Mouse (Mus musculus): ENCODE results near the gene Tstd1.

Gene Tstd1

DNA sequence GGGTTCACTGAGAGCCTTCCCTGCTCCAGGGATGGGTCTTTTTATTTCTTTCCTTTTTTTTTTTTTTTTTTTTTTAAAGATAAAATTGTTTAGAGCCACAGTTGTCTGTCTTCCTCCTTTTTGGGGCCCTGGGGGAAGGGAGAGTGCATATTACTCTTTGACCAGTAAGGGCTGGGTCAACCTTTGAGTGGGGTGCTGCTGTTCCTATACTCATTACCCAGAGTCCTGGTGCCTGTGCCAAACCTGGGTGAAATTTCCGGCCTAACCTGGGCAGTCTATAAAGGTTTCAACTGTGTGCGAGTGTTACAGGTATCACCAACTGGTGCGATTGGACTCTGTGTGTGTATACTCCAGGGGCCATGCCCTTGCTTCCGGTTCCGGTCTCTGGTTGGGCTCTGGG, at the start of gene Tstd1:
Gene Tstd1 (plus strand): TSS at position 213 of the 400 bp plus-strand sequence.
- no peak for DNase-seq (ENCODE audit: low read depth, low spot score)

DNA sequence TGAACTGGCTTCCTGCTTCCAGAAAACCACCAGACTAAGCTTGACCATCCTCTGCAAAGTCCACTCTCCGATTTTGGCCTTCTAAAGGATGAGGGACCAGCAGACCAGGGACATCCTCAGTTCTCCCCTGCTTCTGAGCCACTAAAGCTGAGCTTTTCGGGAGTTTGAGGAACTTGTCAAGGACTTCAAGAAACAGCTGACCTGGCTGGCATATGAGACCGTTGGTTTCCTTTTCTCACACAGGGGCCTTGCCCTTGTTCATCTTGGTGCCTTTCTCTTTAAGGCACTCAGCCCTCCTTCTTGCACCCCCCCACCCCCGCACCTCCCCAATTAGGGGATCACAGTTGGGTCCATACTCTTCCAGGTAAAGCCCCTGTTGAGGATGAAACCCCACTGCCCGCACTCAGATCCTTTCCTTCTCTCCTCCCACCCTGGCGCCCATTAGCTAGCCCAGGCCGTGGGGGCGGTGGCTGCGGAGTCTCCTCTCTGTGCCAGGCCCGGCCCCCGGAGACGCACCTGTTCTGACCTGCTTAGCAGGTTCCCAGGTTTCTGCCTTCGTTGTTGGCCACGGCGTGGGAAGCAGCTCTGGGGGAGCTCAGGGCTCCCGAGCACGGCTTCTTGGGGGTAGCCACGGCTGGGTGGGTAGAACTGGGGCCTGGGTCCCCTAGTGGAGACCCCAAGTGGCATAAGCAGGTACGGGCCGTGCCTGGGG, 48.7 kb upstream of the Tstd1 start, which contains the start of gene Nectin4:
Gene Nectin4 (plus strand): TSS at position 255 of the 712 bp plus-strand sequence.
- DNase-seq (ENCODE audit: low read depth, low spot score): no peak

DNA sequence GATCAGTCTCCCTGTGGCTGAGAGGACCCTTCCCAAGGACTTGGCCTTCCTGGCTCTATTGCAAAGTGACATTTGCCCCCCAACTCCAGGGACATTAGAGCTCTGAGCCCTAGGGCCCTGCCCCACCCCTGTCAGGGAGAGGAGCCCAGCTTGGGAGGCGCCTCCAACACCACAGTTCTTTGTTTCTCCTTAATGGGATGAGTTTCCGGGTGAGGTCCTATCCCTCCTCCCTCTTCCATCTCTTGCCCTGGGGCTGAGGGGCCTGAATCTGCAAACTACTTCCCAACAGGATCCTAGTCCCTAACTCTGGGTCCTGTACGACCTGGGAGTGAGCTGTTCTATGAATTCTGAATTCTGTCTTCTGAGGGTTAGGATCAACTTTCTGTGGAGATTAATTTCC, 45.8 kb upstream of the Tstd1 start:
- DNase-seq (ENCODE audit: low read depth, low spot score): no peak

DNA sequence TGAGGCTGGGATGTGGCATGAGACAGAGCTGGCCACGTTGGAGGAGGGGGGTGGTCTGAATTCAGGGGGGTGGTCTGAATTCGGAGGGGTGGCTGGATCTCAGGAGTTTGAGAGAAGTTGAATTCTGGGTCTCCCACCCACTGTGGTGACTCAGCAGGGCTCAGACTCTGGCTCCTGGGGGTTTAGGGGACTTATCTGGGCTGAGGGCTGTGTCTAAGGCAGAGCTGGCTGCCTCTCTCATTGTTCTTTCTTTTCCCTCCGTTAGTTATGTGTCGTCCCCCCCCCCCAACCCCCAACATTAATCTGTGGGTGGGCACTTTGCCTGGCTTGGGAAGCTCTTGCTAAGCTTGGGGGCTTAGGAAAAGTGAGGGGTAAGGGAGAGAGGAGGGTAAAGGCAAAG, 44.7 kb upstream of the Tstd1 start:
- DNase-seq (ENCODE audit: low read depth, low spot score): no peak

DNA sequence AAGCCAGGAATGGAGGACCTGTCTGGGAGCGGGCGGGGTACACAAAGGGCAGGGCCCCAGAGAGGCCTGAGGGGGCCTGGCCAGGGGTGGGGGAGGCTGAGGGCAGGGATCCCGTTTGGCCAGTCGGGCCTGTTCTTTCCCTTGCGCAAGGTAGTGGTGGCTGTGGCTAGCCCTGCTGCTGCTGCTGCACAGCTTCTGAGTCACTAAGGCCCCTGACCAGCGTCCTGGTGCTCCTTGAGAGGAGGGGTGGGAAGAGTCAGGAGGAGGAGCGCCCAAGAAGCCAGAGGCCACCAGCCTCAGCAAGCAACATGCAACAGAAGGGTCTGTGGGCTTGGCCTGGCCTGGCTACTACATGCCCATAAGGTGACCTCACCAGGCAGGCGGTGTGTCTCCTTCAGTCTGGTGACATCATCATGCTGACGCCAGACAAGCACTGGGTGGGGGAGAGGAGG, 43.0 kb upstream of the Tstd1 start:
- no peak for DNase-seq (ENCODE audit: low read depth, low spot score)

DNA sequence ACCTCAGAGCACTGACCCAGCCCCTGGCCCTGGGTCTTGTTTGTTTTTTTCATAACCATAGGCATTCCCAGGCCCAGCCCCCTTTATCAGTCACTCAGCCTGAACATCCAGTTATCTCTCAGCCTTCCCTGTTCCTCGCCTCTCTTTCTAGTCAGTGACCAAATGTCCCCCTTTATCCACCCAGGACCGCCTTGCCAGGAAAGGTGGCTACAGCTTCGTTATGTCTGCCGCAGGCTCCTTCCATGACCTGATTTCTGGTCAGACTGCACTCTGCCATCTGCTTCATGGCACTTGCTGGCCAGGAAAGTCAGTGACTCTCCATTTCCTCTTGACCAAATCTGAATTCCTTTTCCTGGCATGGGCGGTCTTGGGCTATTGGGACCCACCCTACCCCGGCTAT, 40.4 kb upstream of the Tstd1 start:
- no peak for DNase-seq (ENCODE audit: low read depth, low spot score)

DNA sequence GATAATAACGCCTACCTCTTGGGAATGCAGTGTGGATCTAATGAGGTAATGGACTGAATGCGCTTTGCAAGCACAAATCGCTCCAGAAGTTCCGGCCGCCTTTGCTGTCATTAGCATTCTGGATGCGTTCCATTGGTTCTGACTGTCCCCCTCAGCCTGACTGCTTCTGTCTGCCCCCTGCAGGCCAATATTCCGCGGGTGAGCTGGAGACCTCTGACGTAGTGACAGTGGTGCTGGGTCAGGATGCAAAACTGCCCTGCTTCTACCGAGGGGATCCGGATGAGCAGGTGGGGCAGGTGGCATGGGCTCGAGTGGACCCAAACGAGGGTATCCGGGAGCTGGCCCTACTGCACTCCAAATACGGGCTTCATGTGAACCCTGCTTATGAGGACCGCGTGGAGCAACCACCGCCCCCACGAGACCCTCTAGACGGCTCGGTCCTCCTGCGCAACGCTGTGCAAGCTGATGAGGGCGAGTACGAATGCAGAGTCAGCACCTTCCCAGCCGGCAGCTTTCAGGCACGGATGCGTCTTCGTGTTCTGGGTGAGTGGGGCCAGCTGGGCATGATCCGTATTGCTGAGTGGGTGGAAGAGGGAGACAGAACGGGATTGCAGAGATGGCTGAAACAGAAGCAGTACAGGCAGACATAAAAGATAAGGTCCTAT, 38.6 kb upstream of the Tstd1 start:
- peak; percentile 72 for DNase-seq (ENCODE audit: low read depth, low spot score)

DNA sequence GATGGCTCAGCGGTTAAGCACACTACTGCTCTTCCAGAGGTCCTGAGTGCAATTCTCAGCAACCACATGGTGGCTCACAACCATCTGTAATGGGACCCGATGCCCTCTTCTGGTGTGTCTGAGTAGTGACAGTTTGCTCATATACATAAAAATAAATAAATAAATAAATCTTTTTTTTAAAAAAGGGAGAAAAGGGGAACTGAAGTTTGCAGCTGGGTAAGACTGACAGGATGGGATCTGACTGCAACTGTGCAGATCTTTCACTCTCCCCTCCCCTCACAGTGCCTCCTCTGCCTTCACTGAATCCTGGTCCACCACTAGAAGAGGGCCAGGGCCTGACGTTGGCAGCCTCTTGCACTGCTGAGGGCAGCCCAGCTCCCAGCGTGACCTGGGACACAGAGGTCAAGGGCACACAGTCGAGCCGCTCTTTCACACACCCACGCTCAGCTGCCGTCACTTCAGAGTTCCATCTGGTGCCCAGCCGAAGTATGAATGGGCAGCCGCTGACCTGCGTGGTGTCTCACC, 36.5 kb upstream of the Tstd1 start:
- DNase-seq (ENCODE audit: low read depth, low spot score): no peak

DNA sequence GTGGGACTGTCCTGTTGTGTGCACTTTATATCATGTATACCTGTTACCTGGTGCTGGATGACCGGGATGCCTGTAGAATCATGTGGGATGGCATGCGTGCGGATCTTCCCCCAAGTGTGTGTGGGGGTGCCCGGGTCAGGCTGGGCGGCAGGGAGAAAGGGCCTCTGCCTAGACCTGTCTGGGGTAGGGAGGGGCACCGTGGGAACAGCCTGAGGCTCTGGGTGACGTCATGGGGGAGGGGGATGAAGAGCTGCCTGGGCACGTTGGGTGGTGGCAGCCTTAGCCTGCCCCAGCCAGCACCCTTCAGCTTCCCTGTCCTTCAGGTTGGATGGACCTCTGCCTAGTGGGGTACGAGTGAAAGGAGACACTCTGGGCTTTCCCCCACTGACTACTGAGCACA, 34.3 kb upstream of the Tstd1 start:
- DNase-seq (ENCODE audit: low read depth, low spot score): no peak

DNA sequence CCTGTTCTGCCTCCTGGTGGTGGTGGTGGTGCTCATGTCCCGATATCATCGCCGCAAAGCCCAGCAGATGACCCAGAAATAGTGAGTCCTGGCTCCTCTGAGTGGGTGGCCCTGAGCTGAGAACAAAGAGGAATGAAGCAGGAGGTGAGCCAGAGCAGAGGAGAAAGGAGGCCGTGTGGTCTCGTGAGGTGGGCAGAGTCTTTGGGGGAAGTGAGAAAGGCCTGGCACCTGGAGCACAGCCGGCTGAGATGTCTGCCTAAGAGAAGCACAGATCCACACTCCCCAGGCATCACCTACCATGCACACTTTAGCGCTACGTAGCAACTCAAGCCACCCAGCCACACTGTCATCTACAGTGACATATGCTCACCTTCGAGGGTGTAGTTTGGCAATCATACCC, 33.5 kb upstream of the Tstd1 start:
- no peak for DNase-seq (ENCODE audit: low read depth, low spot score)

DNA sequence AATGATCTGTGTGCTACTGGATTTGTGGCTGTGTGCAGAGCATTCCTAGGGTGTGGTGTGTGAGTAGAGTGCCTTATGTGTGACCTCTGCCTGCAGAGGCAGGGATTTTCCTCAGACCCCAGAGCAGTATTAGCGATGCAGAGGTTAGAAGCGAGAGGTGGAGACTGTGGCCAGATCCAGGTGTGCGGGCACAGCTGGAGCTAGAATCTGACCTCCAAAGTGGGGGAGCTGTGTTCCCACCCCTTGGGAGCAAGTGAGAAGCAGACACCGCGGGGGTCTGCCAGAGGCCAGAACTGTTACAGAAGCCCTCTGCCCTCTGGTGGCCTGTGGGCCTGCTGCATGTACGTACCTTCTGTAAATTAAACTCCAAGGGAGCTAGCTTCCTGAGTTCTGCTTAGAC, 31.6 kb upstream of the Tstd1 start:
- DNase-seq (ENCODE audit: low read depth, low spot score): no peak

DNA sequence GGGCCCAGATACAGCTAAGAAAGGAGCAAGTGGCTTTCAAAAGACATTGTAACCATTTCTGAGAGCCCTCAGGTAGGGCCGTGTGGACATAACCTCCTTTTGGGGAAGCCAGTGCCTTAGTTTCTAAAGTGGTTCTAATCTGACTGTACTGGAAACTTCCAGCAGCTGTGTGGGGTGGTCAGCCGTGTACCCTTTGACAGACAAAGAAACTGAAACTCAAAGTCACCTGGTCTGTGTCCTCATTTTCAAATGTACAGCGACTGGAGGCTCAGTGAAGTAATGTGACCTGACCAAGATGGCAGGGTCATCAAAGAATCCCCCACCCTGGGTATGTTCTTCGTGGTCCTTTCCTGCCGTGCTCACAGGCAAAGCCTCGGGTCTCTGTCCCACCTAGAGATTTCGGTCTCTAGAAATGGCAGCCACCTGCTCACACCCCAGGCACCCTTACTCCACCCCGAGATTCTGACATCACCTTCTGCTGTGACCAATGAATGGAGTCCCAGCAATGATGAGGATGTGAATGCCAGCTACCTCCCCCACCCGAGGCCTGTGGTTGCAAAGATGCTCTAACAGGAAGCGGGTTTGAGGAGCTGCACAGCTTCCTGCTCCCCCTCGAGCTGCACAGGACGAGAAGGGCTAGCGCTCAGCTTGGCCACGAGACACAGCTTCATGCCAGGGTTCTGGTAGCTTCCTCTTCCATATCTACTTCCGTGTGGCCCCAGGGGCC, 30.1 kb upstream of the Tstd1 start, which contains the start of gene Arhgap30:
Gene Arhgap30 (plus strand): TSS at position 579 of the 727 bp plus-strand sequence.
- no peak for DNase-seq (ENCODE audit: low read depth, low spot score)

DNA sequence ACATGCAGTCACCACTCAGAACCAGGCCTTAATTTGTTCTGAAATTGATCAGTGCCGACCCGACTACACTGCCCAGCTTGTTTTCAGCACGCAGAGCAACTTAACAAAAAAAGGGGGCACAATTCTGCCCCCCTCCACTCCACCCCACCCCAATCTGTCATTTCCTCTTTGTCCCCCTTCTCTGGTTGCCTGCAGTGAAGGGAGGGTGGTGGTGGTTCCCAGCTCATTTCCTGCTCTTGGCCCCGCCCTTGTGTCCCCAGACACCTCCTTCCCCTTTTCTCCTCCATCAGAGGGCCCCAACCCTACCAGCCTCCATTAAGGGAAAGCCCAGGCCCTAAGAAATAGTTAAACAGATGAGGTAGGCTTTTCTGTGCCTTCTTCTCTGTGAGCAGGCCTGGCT, 28.6 kb upstream of the Tstd1 start:
- DNase-seq (ENCODE audit: low read depth, low spot score): no peak

DNA sequence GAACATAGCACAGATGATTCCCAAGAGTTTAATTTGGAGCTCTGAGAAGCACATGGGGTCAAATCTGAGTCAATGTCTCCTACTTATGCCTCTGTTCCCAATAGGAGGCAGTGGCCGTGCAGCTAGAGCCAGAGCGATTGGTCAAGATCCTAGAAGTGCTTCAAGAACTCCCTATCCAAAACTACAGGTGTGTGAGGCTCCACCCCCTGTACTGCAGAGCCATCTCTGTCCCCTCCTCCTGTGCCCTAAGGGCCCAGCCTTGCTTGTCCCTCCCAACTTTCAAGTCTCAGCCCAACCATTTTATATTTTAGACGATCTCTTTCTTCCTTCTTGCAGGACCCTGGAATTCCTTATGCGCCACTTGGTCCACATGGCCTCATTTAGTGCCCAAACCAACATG, 16.9 kb upstream of the Tstd1 start:
- DNase-seq (ENCODE audit: low read depth, low spot score): no peak

DNA sequence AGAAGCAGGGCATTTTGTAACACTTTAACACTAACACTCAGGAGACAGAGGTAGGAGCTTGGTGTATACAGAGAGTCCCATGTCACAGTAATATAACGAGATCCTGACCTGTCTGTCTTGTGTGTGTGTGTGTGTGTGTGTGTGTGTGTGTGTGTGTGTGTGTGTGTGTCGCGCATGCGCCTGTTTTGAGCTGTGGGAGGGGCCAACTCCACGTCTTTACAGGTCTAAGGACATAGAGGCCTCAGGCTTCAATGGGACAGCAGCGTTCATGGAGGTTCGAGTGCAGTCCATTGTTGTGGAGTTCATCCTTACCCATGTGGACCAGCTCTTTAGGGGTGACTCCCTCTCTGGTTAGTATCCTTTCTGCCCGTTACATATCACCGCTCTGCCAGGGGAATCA, 15.7 kb upstream of the Tstd1 start:
- DNase-seq (ENCODE audit: low read depth, low spot score): no peak

DNA sequence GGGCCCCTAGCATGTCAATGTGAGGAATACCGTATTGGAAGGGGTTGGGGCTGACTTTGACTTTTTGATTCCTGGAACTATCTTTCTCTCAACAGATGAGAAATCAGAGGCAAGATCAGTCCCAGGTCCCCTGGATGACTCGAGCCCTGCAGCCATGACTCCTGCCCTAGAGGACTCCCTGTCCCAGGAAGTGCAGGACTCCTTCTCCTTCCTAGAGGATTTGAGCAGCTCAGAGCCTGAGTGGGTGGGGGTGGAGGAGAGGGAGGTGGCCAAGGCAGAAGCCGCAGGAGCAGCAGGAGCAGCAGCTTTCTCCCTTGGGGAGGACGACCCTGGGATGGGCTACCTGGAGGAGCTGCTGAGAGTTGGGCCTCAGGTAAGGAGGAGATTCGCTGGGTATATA, 11.4 kb upstream of the Tstd1 start:
- no peak for DNase-seq (ENCODE audit: low read depth, low spot score)

DNA sequence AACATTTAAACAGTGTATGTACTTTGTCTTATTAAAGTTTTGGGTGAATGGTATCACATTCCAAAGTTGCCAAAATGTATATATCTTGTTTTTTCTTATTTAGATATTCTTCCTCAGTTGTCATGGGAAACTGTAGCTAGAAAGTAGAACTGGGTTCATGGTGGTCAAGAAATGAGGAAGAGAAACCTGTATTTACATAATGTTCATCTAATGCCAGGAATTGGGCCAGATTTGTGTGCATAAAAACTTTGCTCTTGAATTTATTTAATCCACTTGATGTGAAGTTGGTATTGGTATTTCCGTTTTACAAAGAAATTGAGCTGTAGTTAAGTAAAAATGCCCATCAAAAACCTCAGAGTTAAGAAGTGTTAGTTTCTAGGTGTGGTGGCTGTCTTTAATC, 8.4 kb upstream of the Tstd1 start:
- DNase-seq (ENCODE audit: low read depth, low spot score): no peak

DNA sequence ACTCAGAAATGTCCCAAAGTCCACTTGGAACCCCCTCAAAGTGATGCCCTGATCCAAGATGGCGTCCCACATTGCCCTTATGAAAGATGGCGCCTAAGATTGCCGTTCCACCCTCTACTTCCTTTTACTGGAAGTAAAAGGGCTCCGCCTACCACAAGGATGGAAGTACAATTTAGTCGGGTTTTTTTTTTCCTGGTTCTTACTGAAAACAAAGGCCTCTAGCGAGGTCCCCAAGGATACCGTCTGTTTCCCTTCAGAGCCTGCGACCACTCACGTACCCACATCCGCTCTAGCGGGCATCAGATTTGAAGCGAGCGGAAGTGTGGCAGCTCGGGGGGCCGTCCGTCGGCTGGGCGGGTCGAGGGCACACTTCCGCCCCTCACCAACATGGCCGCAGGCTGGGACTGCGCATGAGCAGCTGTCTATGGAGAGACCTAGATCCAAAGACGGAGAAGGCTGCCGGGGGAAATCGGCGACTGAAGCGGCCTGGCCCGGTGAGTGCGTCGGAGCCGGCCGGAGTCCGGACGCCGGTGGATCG, 7.7 kb upstream of the Tstd1 start, which contains the start of gene Usf1:
Gene Usf1 (plus strand): TSS at position 367 of the 538 bp plus-strand sequence.
- peak; percentile 83 for DNase-seq (ENCODE audit: low read depth, low spot score)

DNA sequence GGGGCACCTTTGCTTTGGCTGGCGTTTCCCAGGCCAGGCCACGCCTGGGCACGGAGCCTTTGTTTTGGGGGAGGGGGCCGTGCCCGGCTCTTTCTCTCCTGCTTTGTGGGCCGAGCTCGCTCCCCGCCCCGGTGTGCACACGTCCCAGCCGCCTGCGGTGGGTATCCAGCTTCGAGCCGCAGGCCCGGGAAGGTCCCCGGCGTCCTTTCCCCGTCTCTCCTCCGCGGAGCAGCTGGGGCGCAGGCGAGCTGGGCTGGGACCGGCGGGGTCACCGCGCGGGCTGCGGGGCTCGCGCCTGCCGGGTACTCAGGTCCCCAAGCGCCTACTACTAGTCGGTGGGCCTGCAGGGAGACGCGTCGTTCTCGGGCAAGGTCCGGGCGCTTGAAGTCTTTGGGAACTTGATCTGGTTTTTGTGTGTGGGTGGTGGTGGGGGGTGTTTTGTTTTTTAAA, 7.2 kb upstream of the Tstd1 start:
- DNase-seq (ENCODE audit: low read depth, low spot score): no peak

DNA sequence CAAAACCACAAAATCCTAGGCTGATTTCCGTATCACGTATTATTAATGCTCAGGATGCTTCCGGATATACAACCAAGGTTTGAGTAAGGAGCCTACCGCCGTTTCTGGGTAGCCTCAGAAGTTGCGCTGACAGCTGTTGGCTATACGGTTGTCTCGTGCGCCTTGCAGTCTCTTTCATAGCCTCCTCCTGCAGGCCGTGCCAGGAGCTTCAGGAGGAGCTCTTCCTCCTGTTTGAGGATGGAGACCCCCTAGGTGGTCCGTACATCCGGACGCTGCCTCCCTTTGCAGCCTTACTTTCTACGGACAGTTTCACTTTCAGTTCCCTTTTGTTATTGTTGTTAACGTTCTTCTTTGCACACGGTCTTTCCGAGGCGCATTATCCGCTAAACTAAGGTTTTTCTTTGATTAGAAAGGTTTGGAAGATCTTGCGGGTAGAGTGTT, 6.7 kb upstream of the Tstd1 start:
- DNase-seq (ENCODE audit: low read depth, low spot score): no peak

DNA sequence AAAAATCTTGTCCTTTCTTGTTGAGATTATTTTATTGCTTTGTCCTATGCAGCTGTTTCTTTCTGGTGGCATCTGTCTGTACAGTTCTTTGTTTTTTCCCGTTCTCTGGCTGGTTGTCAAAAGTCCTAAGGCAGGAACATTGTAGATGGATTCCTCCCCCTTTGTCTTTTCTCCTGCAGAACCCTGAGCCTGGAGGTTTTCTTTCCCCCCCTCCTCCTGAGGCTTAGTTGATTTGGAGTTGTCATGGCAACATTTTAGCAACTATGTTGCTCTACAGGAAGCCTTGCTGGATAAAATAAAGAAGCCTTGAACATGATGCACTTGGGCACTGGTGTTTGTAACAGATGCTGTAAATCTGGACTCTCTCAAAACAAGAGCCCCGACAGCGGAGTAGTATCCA, 6.2 kb upstream of the Tstd1 start:
- no peak for DNase-seq (ENCODE audit: low read depth, low spot score)

DNA sequence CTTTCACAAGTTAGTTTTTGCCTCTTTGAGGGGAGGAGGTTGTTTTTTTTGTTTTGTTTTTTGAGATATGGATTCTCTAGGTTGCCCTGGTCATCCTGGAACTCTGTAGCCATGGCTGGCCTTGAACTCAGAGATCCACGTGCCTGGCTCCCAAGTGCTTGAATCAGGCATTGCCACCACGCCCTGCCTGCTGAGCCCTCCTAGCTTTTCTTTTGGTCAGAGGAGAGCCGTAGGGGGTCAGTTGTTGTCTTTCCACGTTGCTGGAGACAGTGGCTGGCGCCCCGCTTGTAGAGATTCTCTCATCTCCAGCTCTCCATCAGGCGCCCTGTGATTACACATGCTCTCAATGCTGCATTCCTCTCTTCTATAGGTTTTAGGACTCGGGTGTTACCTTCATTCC, 5.1 kb upstream of the Tstd1 start:
- no peak for DNase-seq (ENCODE audit: low read depth, low spot score)
